Mouse (Mus musculus) liver, embryonic 18 days (tissue): ENCODE measurements around the gene Zfp772. TPM values are rescaled to one million over a fixed set of nuclear protein-coding genes. Genes with fewer than 3 reads are reported as not detected.

ENCODE experiments used
- polyA plus RNA-seq: library from polyadenylated mRNA; depleted of rRNA; stranded (reverse); fragments of >200 nt; gene quantifications from 2 replicates; pipeline ENCODE4 v1.2.3, GENCODE M21; 2012; rRNA removed

The Zfp772 gene
- 1.1 and 1.2 TPM in 2 replicates for polyA plus RNA-seq

DNA sequence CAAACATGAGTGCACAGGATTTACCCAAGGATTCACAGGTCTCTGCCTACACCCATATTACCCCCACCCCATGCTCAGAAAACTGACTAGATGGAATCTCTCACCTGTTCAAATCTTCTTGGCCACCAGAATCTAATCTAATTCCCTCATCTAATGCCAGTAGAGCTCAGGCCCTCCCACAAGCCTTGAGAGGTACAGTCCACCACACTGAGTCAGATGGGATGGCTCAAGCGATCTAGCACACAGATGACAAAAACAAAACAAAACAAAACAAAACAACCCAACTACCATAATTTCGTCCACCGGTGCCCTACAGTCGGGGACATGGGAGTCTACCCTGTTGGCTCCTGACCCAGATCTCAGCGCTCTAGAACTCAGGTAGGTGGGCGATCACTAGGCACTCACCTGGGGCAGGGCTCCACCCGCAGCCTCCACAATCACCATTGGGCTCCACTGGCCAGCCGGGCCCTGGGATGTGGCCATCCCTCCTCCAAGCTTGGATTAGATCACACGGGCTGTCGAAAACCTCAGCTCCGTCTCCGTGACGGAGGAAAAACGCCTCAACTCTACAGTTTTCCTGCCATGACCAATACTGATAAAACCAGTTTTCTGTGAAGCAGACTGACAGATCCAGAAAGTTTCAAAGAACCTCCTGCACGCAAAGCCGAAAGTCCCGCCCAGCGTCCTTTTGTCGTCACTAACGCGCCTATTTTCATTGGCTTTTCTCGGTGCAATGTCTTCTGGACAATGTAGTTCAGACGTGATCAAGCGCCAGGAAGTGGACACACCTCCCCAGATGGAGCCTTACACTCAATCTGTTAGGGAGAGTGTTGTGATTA lies at the start of gene Zfp772:
Zfp772 (minus strand) TSS at position 686 of the 839 bp plus-strand sequence.

DNA sequence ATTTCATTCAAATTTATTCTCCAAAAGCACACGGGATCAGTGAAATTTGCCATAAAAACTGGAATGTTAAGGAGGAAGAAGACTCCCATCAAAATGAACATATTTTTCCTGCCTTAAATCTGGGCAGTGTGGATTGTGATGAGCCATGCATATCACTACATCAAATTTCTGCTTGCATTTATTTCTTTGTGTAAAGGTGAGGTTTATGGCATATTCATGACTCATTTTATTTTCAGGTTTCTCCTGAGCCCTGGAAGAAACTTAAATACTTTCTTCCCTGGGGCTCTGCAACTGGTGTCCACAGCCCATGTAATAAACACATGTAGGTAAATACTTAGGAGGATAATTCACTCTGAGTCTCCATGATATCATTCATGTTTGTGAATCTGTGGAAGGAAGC lies 37.4 kb upstream of the Zfp772 start, which contains the start of gene Vmn2r29:
Vmn2r29 (minus strand) TSS at position 101 of the 400 bp plus-strand sequence.

DNA sequence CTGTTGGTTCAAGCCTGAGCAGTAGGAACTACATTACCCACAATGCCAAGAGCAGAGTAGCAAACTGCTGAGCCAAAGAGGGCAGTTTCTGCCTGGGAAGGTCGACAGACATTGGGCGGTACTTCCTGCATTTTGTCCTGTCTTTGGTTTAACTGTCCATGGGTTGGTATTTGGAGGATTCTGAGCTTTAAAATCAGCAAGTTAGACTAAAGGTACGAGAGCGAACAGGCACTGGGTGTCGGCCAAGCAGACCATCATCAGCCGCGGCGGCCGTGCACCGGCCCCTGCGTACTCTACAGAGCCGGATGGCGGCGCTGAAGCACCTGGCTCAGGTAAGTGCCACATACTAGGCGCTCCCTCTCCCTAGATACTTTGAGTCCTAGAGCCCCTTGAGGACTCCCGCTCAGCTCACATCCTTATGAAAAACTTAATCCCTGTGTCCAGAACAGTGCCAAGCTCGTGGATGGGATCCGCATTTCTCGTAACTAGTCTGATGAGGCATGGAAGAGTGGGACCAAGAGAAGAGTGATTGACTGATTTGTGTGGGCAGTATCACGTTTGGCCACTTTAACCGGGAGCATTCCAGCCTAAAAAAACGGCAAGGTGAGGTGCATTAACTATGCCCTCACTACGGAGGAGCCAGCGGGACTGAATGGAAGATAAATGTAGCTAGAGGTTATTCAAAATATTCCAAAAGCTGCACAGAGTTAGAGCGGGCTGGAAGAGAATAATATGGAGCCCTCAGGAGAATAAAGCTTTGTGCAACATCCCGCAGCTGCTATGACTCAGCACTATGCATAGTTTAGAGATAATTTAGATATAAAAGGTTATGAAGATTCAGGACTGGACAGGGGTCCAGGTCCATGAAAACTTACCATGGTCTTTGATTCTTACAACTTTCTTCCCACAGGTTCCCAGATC lies 38.3 kb downstream of the Zfp772 start, which contains the start of gene Zfp418:
Zfp418 (plus strand) TSS at position 104 of the 921 bp plus-strand sequence.

Other genes starting within 250 kb of the Zfp772 start
- gene Aurkc, start 214.7 kb downstream of the Zfp772 start, polyA plus RNA-seq = not detected in 2 replicates
- 3.2 and 3.5 TPM in 2 replicates for gene Zfp954, start 88.5 kb downstream of the Zfp772 start, polyA plus RNA-seq
- gene Zfp773, start 73.2 kb downstream of the Zfp772 start, polyA plus RNA-seq = 0.10 and 0.13 TPM in 2 replicates
- 0.34 and 0.42 TPM in 2 replicates for gene Zfp418, start 38.7 kb downstream of the Zfp772 start, polyA plus RNA-seq
- gene Vmn2r29, start 37.3 kb upstream of the Zfp772 start, polyA plus RNA-seq = 0.34 and 0.52 TPM in 2 replicates
- gene Gm45844, start 68.3 kb upstream of the Zfp772 start, polyA plus RNA-seq = 0.31 and 0.49 TPM in 2 replicates
- gene Clcn4, start 90.9 kb upstream of the Zfp772 start, polyA plus RNA-seq = 7.8 TPM in 2 replicates
- not detected in 2 replicates for gene Vmn2r30, start 127.6 kb upstream of the Zfp772 start, polyA plus RNA-seq
- not detected in 2 replicates for gene Gm45783, start 164.6 kb upstream of the Zfp772 start, polyA plus RNA-seq
- not detected in 2 replicates for gene Vmn2r31, start 189.7 kb upstream of the Zfp772 start, polyA plus RNA-seq